Mouse (Mus musculus): ENCODE results near the gene Slc35b4.

GRCm38 (mm10) chr6:34191401-34191800 is 14.5 kb upstream of the Slc35b4 start:
- TF ChIP-seq CTCF (IDR thresholded peaks at IDR 0.05; ENCODE audit: extremely low read depth, insufficient read length, insufficient replicate concordance, low read depth, low read length): no peak
- TF ChIP-seq POLR2A (IDR thresholded peaks at IDR 0.05; ENCODE audit: low read depth, low read length): no peak

All from small intestine, adult 2 months (tissue).